Mouse (Mus musculus): Measurements from ENCODE around the gene Slc25a21. TPM values are rescaled to one million over a fixed set of nuclear protein-coding genes. Genes with fewer than 3 reads are reported as not detected.

Slc25a21 gene
- polyA plus RNA-seq, 1 experiment = 5.0 TPM

GRCm38 (mm10) chr12:57138937-57139336 is 58.3 kb downstream of the Slc25a21 start:
- WGBS = 92% methylated on average over 1 of the region's 1 CpGs
- Histone ChIP-seq H3K36me3 (ENCODE audit: control insufficient read depth, insufficient read depth, low read length) (no peaks in the 10 kb centered on the region), H3K4me3 (ENCODE audit: insufficient read depth, low read depth, low read length) (no peak overlapping the region), H3K27me3 (replicated peaks; ENCODE audit: control insufficient read depth, insufficient read depth, low read length) (no peaks in the 10 kb centered on the region), H3K4me1 (ENCODE audit: control insufficient read depth, insufficient read depth, low read length) (no peaks in the 10 kb centered on the region; the same call in 1 of the 2 replicates), H3K27ac (ENCODE audit: insufficient read depth, low read depth, low read length) (no peak overlapping the region)
- TF ChIP-seq POLR2A (IDR thresholded peaks at IDR 0.05; ENCODE audit: low read depth, low read length) = no peak
- DNase-seq = no peak

GRCm38 (mm10) chr12:57137809-57138208 is 59.5 kb downstream of the Slc25a21 start:
- 71% methylated on average over 2 of the region's 2 CpGs for WGBS
- no peaks in the 10 kb centered on the region for H3K27me3 ChIP-seq (replicated peaks; ENCODE audit: control insufficient read depth, insufficient read depth, low read length)
- no peaks in the 10 kb centered on the region for H3K36me3 ChIP-seq (ENCODE audit: control insufficient read depth, insufficient read depth, low read length)
- DNase-seq = no peak
- TF ChIP-seq POLR2A (IDR thresholded peaks at IDR 0.05; ENCODE audit: low read depth, low read length) = no peak
- no peak for TF ChIP-seq CTCF (conservative IDR thresholded peaks at IDR 0.05; ENCODE audit: insufficient read depth, insufficient read length, low read depth, low read length)
- no peaks in the 10 kb centered on the region; the same call in 1 of the 2 replicates for H3K4me1 ChIP-seq (ENCODE audit: control insufficient read depth, insufficient read depth, low read length)
- H3K27ac ChIP-seq (ENCODE audit: insufficient read depth, low read depth, low read length) = no peak overlapping the region
- no peak overlapping the region for H3K4me3 ChIP-seq (ENCODE audit: insufficient read depth, low read depth, low read length)

GRCm38 (mm10) chr12:57118602-57119001 is 78.7 kb downstream of the Slc25a21 start:
- TF ChIP-seq CTCF (conservative IDR thresholded peaks at IDR 0.05; ENCODE audit: insufficient read depth, insufficient read length, low read depth, low read length) (no peak), POLR2A (IDR thresholded peaks at IDR 0.05; ENCODE audit: low read depth, low read length) (no peak)
- no peaks in the 10 kb centered on the region for H3K36me3 ChIP-seq (ENCODE audit: control insufficient read depth, insufficient read depth, low read length)
- H3K27ac ChIP-seq (ENCODE audit: insufficient read depth, low read depth, low read length) = no peak overlapping the region
- DNase-seq = no peak
- no peak overlapping the region for H3K4me3 ChIP-seq (ENCODE audit: insufficient read depth, low read depth, low read length)
- peaks cover 4% of the 10 kb centered on the region; the same call in 1 of the 2 replicates for H3K4me1 ChIP-seq (ENCODE audit: control insufficient read depth, insufficient read depth, low read length)
- no peaks in the 10 kb centered on the region for H3K27me3 ChIP-seq (replicated peaks; ENCODE audit: control insufficient read depth, insufficient read depth, low read length)
- 58% methylated on average over 8 of the region's 8 CpGs for WGBS

GRCm38 (mm10) chr12:57115516-57115915 is 81.8 kb downstream of the Slc25a21 start:
- Histone ChIP-seq H3K27me3 (replicated peaks; ENCODE audit: control insufficient read depth, insufficient read depth, low read length) (no peaks in the 10 kb centered on the region), H3K27ac (ENCODE audit: insufficient read depth, low read depth, low read length) (no peak overlapping the region), H3K4me1 (ENCODE audit: control insufficient read depth, insufficient read depth, low read length) (peaks cover 4% of the 10 kb centered on the region; the same call in 1 of the 2 replicates), H3K36me3 (ENCODE audit: control insufficient read depth, insufficient read depth, low read length) (no peaks in the 10 kb centered on the region), H3K4me3 (ENCODE audit: insufficient read depth, low read depth, low read length) (no peak overlapping the region)
- 87% methylated on average over 10 of the region's 10 CpGs for WGBS
- TF ChIP-seq CTCF (conservative IDR thresholded peaks at IDR 0.05; ENCODE audit: insufficient read depth, insufficient read length, low read depth, low read length) (no peak), POLR2A (IDR thresholded peaks at IDR 0.05; ENCODE audit: low read depth, low read length) (no peak)
- no peak for DNase-seq

GRCm38 (mm10) chr12:57109363-57109762 is 87.9 kb downstream of the Slc25a21 start:
- no peak for TF ChIP-seq POLR2A (IDR thresholded peaks at IDR 0.05; ENCODE audit: low read depth, low read length)
- TF ChIP-seq CTCF (conservative IDR thresholded peaks at IDR 0.05; ENCODE audit: insufficient read depth, insufficient read length, low read depth, low read length) = no peak
- H3K4me1 ChIP-seq (ENCODE audit: control insufficient read depth, insufficient read depth, low read length) = no peaks in the 10 kb centered on the region
- WGBS = 75% methylated on average over 4 of the region's 4 CpGs
- H3K36me3 ChIP-seq (ENCODE audit: control insufficient read depth, insufficient read depth, low read length) = no peaks in the 10 kb centered on the region
- H3K27me3 ChIP-seq (replicated peaks; ENCODE audit: control insufficient read depth, insufficient read depth, low read length) = no peaks in the 10 kb centered on the region
- no peak overlapping the region for H3K27ac ChIP-seq (ENCODE audit: insufficient read depth, low read depth, low read length)
- DNase-seq = no peak
- H3K4me3 ChIP-seq (ENCODE audit: insufficient read depth, low read depth, low read length) = no peak overlapping the region

- no peak for DNase-seq
Measured at GRCm38 (mm10) chr12:57102322-57102721, 95.0 kb downstream of the Slc25a21 start.

GRCm38 (mm10) chr12:57100549-57100948 is 96.7 kb downstream of the Slc25a21 start:
- 67% methylated on average over 4 of the region's 4 CpGs for WGBS
- H3K27ac ChIP-seq (ENCODE audit: insufficient read depth, low read depth, low read length) = no peak overlapping the region
- no peaks in the 10 kb centered on the region for H3K36me3 ChIP-seq (ENCODE audit: control insufficient read depth, insufficient read depth, low read length)
- no peak for DNase-seq
- no peak overlapping the region for H3K4me3 ChIP-seq (ENCODE audit: insufficient read depth, low read depth, low read length)
- no peaks in the 10 kb centered on the region for H3K27me3 ChIP-seq (replicated peaks; ENCODE audit: control insufficient read depth, insufficient read depth, low read length)
- H3K4me1 ChIP-seq (ENCODE audit: control insufficient read depth, insufficient read depth, low read length) = no peaks in the 10 kb centered on the region
- TF ChIP-seq CTCF (conservative IDR thresholded peaks at IDR 0.05; ENCODE audit: insufficient read depth, insufficient read length, low read depth, low read length) = no peak
- TF ChIP-seq POLR2A (IDR thresholded peaks at IDR 0.05; ENCODE audit: low read depth, low read length) = no peak

More at GRCm38 (mm10) chr12:57102322-57102721, 95.0 kb downstream of the Slc25a21 start:
- WGBS = 100% methylated on average over 1 of the region's 1 CpGs
- no peak for TF ChIP-seq POLR2A (IDR thresholded peaks at IDR 0.05; ENCODE audit: low read depth, low read length)
- no peak for TF ChIP-seq CTCF (conservative IDR thresholded peaks at IDR 0.05; ENCODE audit: insufficient read depth, insufficient read length, low read depth, low read length)
- Histone ChIP-seq H3K4me1 (ENCODE audit: control insufficient read depth, insufficient read depth, low read length) (no peaks in the 10 kb centered on the region), H3K36me3 (ENCODE audit: control insufficient read depth, insufficient read depth, low read length) (no peaks in the 10 kb centered on the region), H3K4me3 (ENCODE audit: insufficient read depth, low read depth, low read length) (no peak overlapping the region), H3K27me3 (replicated peaks; ENCODE audit: control insufficient read depth, insufficient read depth, low read length) (no peaks in the 10 kb centered on the region), H3K27ac (ENCODE audit: insufficient read depth, low read depth, low read length) (no peak overlapping the region)

Measured in kidney, adult 2 months (tissue).